Mouse (Mus musculus): ENCODE measurements around the gene Rabgap1l. TPM values are rescaled to one million over a fixed set of nuclear protein-coding genes. Genes with fewer than 3 reads are reported as not detected.
A peak's percentile ranks its signal among the peaks of the same experiment; 100 is the strongest.

Gene Rabgap1l
- 110 and 152 TPM in 2 replicates for total RNA-seq (2014; rRNA removed)
- 30.8 and 34.1 TPM in 2 replicates for polyA plus RNA-seq (2015; fragmentation: Nextera tagmentation; extraction: Ambion mirVana)

GRCm38 (mm10) chr1:160792686-160793355, at the start of gene Rabgap1l:
TSS of gene Rabgap1l (minus strand) at chr1:160793211.
- TF ChIP-seq CTCF (IDR thresholded peaks at IDR 0.05) = no peak
- H3K27ac ChIP-seq (ENCODE audit: low read depth, low read length) = peak within 1 kb of the TSS; percentile 51
- H3K9ac ChIP-seq (replicated peaks; ENCODE audit: low read length, poor library complexity, severe bottlenecking) = peak within 1 kb of the TSS; percentile 80
- H3K4me1 ChIP-seq (ENCODE audit: insufficient read depth, low read length) = no peaks in the 10 kb centered on the region; the same call in 1 of the 2 replicates
- WGBS = under 1% methylated on average over 48 of the region's 67 CpGs
- H3K4me2 ChIP-seq (ENCODE audit: low read depth, low read length, poor library complexity, severe bottlenecking) = peak within 1 kb of the TSS; percentile 96
- DNase-seq (ENCODE audit: low spot score) (peak; percentile 96), ATAC-seq (ENCODE audit: low FRiP score) (peak; percentile 95)
- peak within 1 kb of the TSS; percentile 96 for H3K4me3 ChIP-seq (ENCODE audit: low read depth, low read length)
- H3K36me3 ChIP-seq (ENCODE audit: insufficient read depth, low read length) = no peaks in the 10 kb centered on the region
- H3K9me3 ChIP-seq (ENCODE audit: low read length) = 0 out of 2 replicates have a peak, but pooled peaks cover 3% of the 10 kb centered on the region
- no peaks in the 10 kb centered on the region for H3K27me3 ChIP-seq (ENCODE audit: insufficient read depth, low read length)

GRCm38 (mm10) chr1:160842567-160842966, 49.6 kb upstream of the Rabgap1l start:
- Histone ChIP-seq H3K36me3 (ENCODE audit: insufficient read depth, low read length) (no peaks in the 10 kb centered on the region), H3K27ac (ENCODE audit: low read depth, low read length) (no peak overlapping the region), H3K27me3 (ENCODE audit: insufficient read depth, low read length) (no peaks in the 10 kb centered on the region), H3K4me1 (ENCODE audit: insufficient read depth, low read length) (no peaks in the 10 kb centered on the region), H3K4me2 (ENCODE audit: low read depth, low read length, poor library complexity, severe bottlenecking) (no peak overlapping the region), H3K4me3 (ENCODE audit: low read depth, low read length) (no peak overlapping the region), H3K9me3 (ENCODE audit: low read length) (no peaks in the 10 kb centered on the region), H3K9ac (replicated peaks; ENCODE audit: low read length, poor library complexity, severe bottlenecking) (no peak overlapping the region)
- DNase-seq (ENCODE audit: low spot score) (no peak), ATAC-seq (ENCODE audit: low FRiP score) (no peak)
- WGBS = 90% methylated on average over 10 of the region's 10 CpGs
- no peak for TF ChIP-seq CTCF (IDR thresholded peaks at IDR 0.05)

- Histone ChIP-seq H3K27me3 (ENCODE audit: insufficient read depth, low read length) (no peaks in the 10 kb centered on the region), H3K36me3 (ENCODE audit: insufficient read depth, low read length) (no peaks in the 10 kb centered on the region), H3K9ac (replicated peaks; ENCODE audit: low read length, poor library complexity, severe bottlenecking) (no peak overlapping the region), H3K4me3 (ENCODE audit: low read depth, low read length) (no peak overlapping the region), H3K9me3 (ENCODE audit: low read length) (no peaks in the 10 kb centered on the region), H3K27ac (ENCODE audit: low read depth, low read length) (no peak overlapping the region), H3K4me2 (ENCODE audit: low read depth, low read length, poor library complexity, severe bottlenecking) (no peak overlapping the region), H3K4me1 (ENCODE audit: insufficient read depth, low read length) (no peaks in the 10 kb centered on the region)
- no peak for DNase-seq (ENCODE audit: low spot score)
- 73% methylated on average over 5 of the region's 5 CpGs for WGBS
- no peak for ATAC-seq (ENCODE audit: low FRiP score)
- TF ChIP-seq CTCF (IDR thresholded peaks at IDR 0.05) = no peak
Observed at GRCm38 (mm10) chr1:160840618-160841017, 47.6 kb upstream of the Rabgap1l start.

GRCm38 (mm10) chr1:160839095-160839494, 46.1 kb upstream of the Rabgap1l start:
- Histone ChIP-seq H3K4me3 (ENCODE audit: low read depth, low read length) (no peak overlapping the region), H3K36me3 (ENCODE audit: insufficient read depth, low read length) (no peaks in the 10 kb centered on the region), H3K9ac (replicated peaks; ENCODE audit: low read length, poor library complexity, severe bottlenecking) (no peak overlapping the region), H3K27me3 (ENCODE audit: insufficient read depth, low read length) (no peaks in the 10 kb centered on the region), H3K27ac (ENCODE audit: low read depth, low read length) (no peak overlapping the region), H3K4me2 (ENCODE audit: low read depth, low read length, poor library complexity, severe bottlenecking) (no peak overlapping the region), H3K4me1 (ENCODE audit: insufficient read depth, low read length) (no peaks in the 10 kb centered on the region), H3K9me3 (ENCODE audit: low read length) (no peaks in the 10 kb centered on the region)
- 86% methylated on average over 4 of the region's 4 CpGs for WGBS
- ATAC-seq (ENCODE audit: low FRiP score) (no peak), DNase-seq (ENCODE audit: low spot score) (no peak)
- TF ChIP-seq CTCF (IDR thresholded peaks at IDR 0.05) = no peak

GRCm38 (mm10) chr1:160834446-160834845, 41.4 kb upstream of the Rabgap1l start:
- Histone ChIP-seq H3K27me3 (ENCODE audit: insufficient read depth, low read length) (no peaks in the 10 kb centered on the region), H3K4me2 (ENCODE audit: low read depth, low read length, poor library complexity, severe bottlenecking) (no peak overlapping the region), H3K9ac (replicated peaks; ENCODE audit: low read length, poor library complexity, severe bottlenecking) (no peak overlapping the region), H3K4me1 (ENCODE audit: insufficient read depth, low read length) (no peaks in the 10 kb centered on the region), H3K4me3 (ENCODE audit: low read depth, low read length) (no peak overlapping the region), H3K27ac (ENCODE audit: low read depth, low read length) (no peak overlapping the region), H3K36me3 (ENCODE audit: insufficient read depth, low read length) (no peaks in the 10 kb centered on the region), H3K9me3 (ENCODE audit: low read length) (no peaks in the 10 kb centered on the region)
- TF ChIP-seq CTCF (IDR thresholded peaks at IDR 0.05) = no peak
- ATAC-seq (ENCODE audit: low FRiP score) = no peak
- 86% methylated on average over 1 of the region's 1 CpGs for WGBS
- no peak for DNase-seq (ENCODE audit: low spot score)

GRCm38 (mm10) chr1:160832267-160833021, 39.4 kb upstream of the Rabgap1l start:
- H3K4me1 ChIP-seq (ENCODE audit: insufficient read depth, low read length) = no peaks in the 10 kb centered on the region
- DNase-seq (ENCODE audit: low spot score) (no peak), ATAC-seq (ENCODE audit: low FRiP score) (no peak)
- H3K36me3 ChIP-seq (ENCODE audit: insufficient read depth, low read length) = no peaks in the 10 kb centered on the region
- H3K9me3 ChIP-seq (ENCODE audit: low read length) = no peaks in the 10 kb centered on the region
- TF ChIP-seq CTCF (IDR thresholded peaks at IDR 0.05) = no peak
- H3K9ac ChIP-seq (replicated peaks; ENCODE audit: low read length, poor library complexity, severe bottlenecking) = no peak overlapping the region
- no peaks in the 10 kb centered on the region for H3K27me3 ChIP-seq (ENCODE audit: insufficient read depth, low read length)
- H3K4me2 ChIP-seq (ENCODE audit: low read depth, low read length, poor library complexity, severe bottlenecking) = no peak overlapping the region
- H3K4me3 ChIP-seq (ENCODE audit: low read depth, low read length) = no peak overlapping the region
- WGBS = 91% methylated on average over 9 of the region's 9 CpGs
- no peak overlapping the region for H3K27ac ChIP-seq (ENCODE audit: low read depth, low read length)
